Mouse (Mus musculus) 416B (cell line): ENCODE data around the gene Icos.

ENCODE experiments used
- DNase-seq: peaks from one replicate; pipeline ENCODE4 v3.0.0; 2011; ENCODE audit warnings: low read depth

Icos gene

GRCm38 (mm10) chr1:60962095-60962494, 15.6 kb upstream of the Icos start:
- peak; percentile 14 for DNase-seq

- DNase-seq: no peak
Observed at GRCm38 (mm10) chr1:60967521-60967920, 10.2 kb upstream of the Icos start.

- DNase-seq: no peak
Observed at GRCm38 (mm10) chr1:60970846-60971245, 6.9 kb upstream of the Icos start.

GRCm38 (mm10) chr1:60974221-60974620, 3.5 kb upstream of the Icos start:
- no peak for DNase-seq

- no peak for DNase-seq
Observed at GRCm38 (mm10) chr1:60975646-60976294, 2.0 kb upstream of the Icos start.

- DNase-seq: no peak
Observed at GRCm38 (mm10) chr1:60979126-60979842, 1.6 kb downstream of the Icos start.

- no peak for DNase-seq
Observed at GRCm38 (mm10) chr1:60979843-60980235, 2.1 kb downstream of the Icos start.

GRCm38 (mm10) chr1:60985075-60985474, 7.3 kb downstream of the Icos start:
- no peak for DNase-seq

GRCm38 (mm10) chr1:60986141-60986540, 8.4 kb downstream of the Icos start:
- DNase-seq: no peak

- no peak for DNase-seq
Observed at GRCm38 (mm10) chr1:60989086-60989485, 11.4 kb downstream of the Icos start.

- DNase-seq: no peak
Observed at GRCm38 (mm10) chr1:60990305-60990704, 12.6 kb downstream of the Icos start.

GRCm38 (mm10) chr1:60998008-60998557, 20.4 kb downstream of the Icos start:
- DNase-seq: no peak

GRCm38 (mm10) chr1:60998689-60999088, 21.0 kb downstream of the Icos start:
- DNase-seq: no peak

GRCm38 (mm10) chr1:61001786-61002354, 24.1 kb downstream of the Icos start:
- DNase-seq: no peak

GRCm38 (mm10) chr1:61006229-61006628, 28.5 kb downstream of the Icos start:
- DNase-seq: no peak

- DNase-seq: no peak
Observed at GRCm38 (mm10) chr1:61007516-61007915, 29.8 kb downstream of the Icos start.

GRCm38 (mm10) chr1:61016578-61017118, 38.9 kb downstream of the Icos start:
- no peak for DNase-seq

GRCm38 (mm10) chr1:61026712-61027111, 49.0 kb downstream of the Icos start:
- DNase-seq: no peak

GRCm38 (mm10) chr1:61027519-61027918, 49.8 kb downstream of the Icos start:
- DNase-seq: no peak

- DNase-seq: no peak
Observed at GRCm38 (mm10) chr1:61029919-61030318, 52.2 kb downstream of the Icos start.

GRCm38 (mm10) chr1:61030532-61030931, 52.8 kb downstream of the Icos start:
- no peak for DNase-seq

- no peak for DNase-seq
Observed at GRCm38 (mm10) chr1:61035270-61035669, 57.5 kb downstream of the Icos start.

GRCm38 (mm10) chr1:61038223-61038622, 60.5 kb downstream of the Icos start:
- DNase-seq: no peak
